Mouse (Mus musculus) urinary bladder, adult 2 months (tissue): ENCODE results near the gene Mbtps2. TPM values are rescaled to one million over a fixed set of nuclear protein-coding genes. Genes with fewer than 3 reads are reported as not detected.

Experiments
- DNase-seq: peaks from one replicate; pipeline ENCODE4 v3.0.0; 2022; ENCODE audit warnings: low spot score
- polyA plus RNA-seq: library from polyadenylated mRNA; depleted of rRNA; stranded (reverse); fragments of >200 nt; gene quantifications from 2 replicates; pipeline ENCODE4 v1.2.3, GENCODE M21; 2012; rRNA removed

Mbtps2 gene
- polyA plus RNA-seq, 1 experiment, result 14.5 TPM

GRCm38 (mm10) chrX:157501871-157502270 is 96.6 kb downstream of the Mbtps2 start:
- no peak for DNase-seq

GRCm38 (mm10) chrX:157500004-157500403 is 98.5 kb downstream of the Mbtps2 start:
- no peak for DNase-seq

- DNase-seq, result no peak
Measured at GRCm38 (mm10) chrX:157493159-157493558, 105.4 kb downstream of the Mbtps2 start.

GRCm38 (mm10) chrX:157491944-157492726 is 106.4 kb downstream of the Mbtps2 start, which contains the start of gene Sms:
Sms (minus strand) TSS chrX:157492287.
- peak; percentile 34 for DNase-seq

- DNase-seq, result peak; percentile 27
Measured at GRCm38 (mm10) chrX:157491145-157491935, 107.2 kb downstream of the Mbtps2 start.

- DNase-seq, result no peak
Measured at GRCm38 (mm10) chrX:157490769-157491144, 107.8 kb downstream of the Mbtps2 start.

- DNase-seq, result no peak
Measured at GRCm38 (mm10) chrX:157489871-157490721, 108.4 kb downstream of the Mbtps2 start.

- no peak for DNase-seq
Measured at GRCm38 (mm10) chrX:157488831-157489230, 109.7 kb downstream of the Mbtps2 start.

GRCm38 (mm10) chrX:157486765-157487164 is 111.8 kb downstream of the Mbtps2 start:
- no peak for DNase-seq

Other genes starting within 250 kb of the Mbtps2 start
- 0.04 and 0.06 TPM in 2 replicates for gene Phex, start 183.4 kb downstream of the Mbtps2 start, polyA plus RNA-seq
- 17.2 and 21.2 TPM in 2 replicates for gene Sms, start 106.4 kb downstream of the Mbtps2 start, polyA plus RNA-seq
- 1.3 and 1.6 TPM in 2 replicates for gene Yy2, start 29.7 kb downstream of the Mbtps2 start, polyA plus RNA-seq
- 0.17 and 0.18 TPM in 2 replicates for gene Smpx, start 100.2 kb upstream of the Mbtps2 start, polyA plus RNA-seq
- 0.04 TPM in 1 of 2 replicates, not detected in the other for gene Klhl34, start 219.7 kb upstream of the Mbtps2 start, polyA plus RNA-seq